In genomic region chr17:12507654-12508204, GRCm38 (mm10) we compare ENCODE assay signal across 8 mouse cellular contexts. TPM values are rescaled to one million over a fixed set of nuclear protein-coding genes. Genes with fewer than 3 reads are reported as not detected.
DNase-seq lines count a peak whose midpoint lies in the region; ATAC-seq and TF ChIP-seq lines count a peak whose summit lies in the region.

Slc22a3 (minus strand) TSS chr17:12507704.

- no peak for TF ChIP-seq POLR2A in limb, embryonic 14.5 days (IDR thresholded peaks at IDR 0.05; ENCODE audit: borderline replicate concordance, extremely low read depth, insufficient read depth, insufficient read length)
- no peak for TF ChIP-seq POLR2A in small intestine, adult 2 months (IDR thresholded peaks at IDR 0.05; ENCODE audit: low read depth, low read length)

- H3K4me3 ChIP-seq in lung, embryonic 16.5 days (ENCODE audit: low read length) = peak within 1 kb of the TSS; percentile 50
- peak within 1 kb of the TSS; percentile 22 for H3K4me3 ChIP-seq in forebrain, embryonic 14.5 days (ENCODE audit: low read depth, low read length)
- peak within 1 kb of the TSS; percentile 35 for H3K4me3 ChIP-seq in limb, embryonic 14.5 days (replicated peaks; ENCODE audit: low read length)
- peak within 1 kb of the TSS; percentile 54 for H3K4me3 ChIP-seq in small intestine, adult 2 months (ENCODE audit: low read depth, low read length)

- 0 out of 2 replicates have a peak, but pooled peaks cover 2% of the 10 kb centered on the region for H3K4me1 ChIP-seq in lung, embryonic 16.5 days (replicated peaks; ENCODE audit: control insufficient read depth, insufficient read depth, low read length)
- no peaks in the 10 kb centered on the region for H3K4me1 ChIP-seq in forebrain, embryonic 14.5 days (ENCODE audit: control insufficient read depth, insufficient read depth, low read length)
- peaks cover 3% of the 10 kb centered on the region; the same call in 1 of the 2 replicates for H3K4me1 ChIP-seq in limb, embryonic 14.5 days (ENCODE audit: control insufficient read depth, insufficient read depth, low read length)
- H3K4me1 ChIP-seq in small intestine, adult 2 months (ENCODE audit: control insufficient read depth, insufficient read depth, insufficient read length, low read length) = peaks cover 13% of the 10 kb centered on the region

- TF ChIP-seq CTCF in small intestine, adult 2 months (IDR thresholded peaks at IDR 0.05; ENCODE audit: extremely low read depth, insufficient read length, insufficient replicate concordance, low read depth, low read length) = no peak

- ATAC-seq in lung, embryonic 16.5 days (ENCODE audit: low read depth) = no peak
- ATAC-seq in forebrain, embryonic 14.5 days = no peak
- no peak for ATAC-seq in limb, embryonic 14.5 days (ENCODE audit: low FRiP score, low read depth)

- H3K4me2 ChIP-seq in lung, embryonic 16.5 days (ENCODE audit: low read depth, low read length) = peak within 1 kb of the TSS; percentile 67
- H3K4me2 ChIP-seq in forebrain, embryonic 14.5 days (ENCODE audit: low read length) = peak within 1 kb of the TSS; percentile 45
- H3K4me2 ChIP-seq in limb, embryonic 14.5 days (replicated peaks; ENCODE audit: low read depth, low read length, severe bottlenecking) = peak within 1 kb of the TSS; percentile 53

- WGBS in lung, embryonic 16.5 days = 20% methylated on average over 14 of the region's 14 CpGs
- WGBS in forebrain, embryonic 14.5 days = 10% methylated on average over 14 of the region's 14 CpGs
- 11% methylated on average over 14 of the region's 14 CpGs for WGBS in limb, embryonic 14.5 days
- WGBS in small intestine, adult 2 months = 20% methylated on average over 14 of the region's 14 CpGs

- no peaks in the 10 kb centered on the region for H3K36me3 ChIP-seq in lung, embryonic 16.5 days (ENCODE audit: control insufficient read depth, insufficient read depth, low read length)
- no peaks in the 10 kb centered on the region for H3K36me3 ChIP-seq in forebrain, embryonic 14.5 days (ENCODE audit: control insufficient read depth, insufficient read depth, low read length)
- H3K36me3 ChIP-seq in limb, embryonic 14.5 days (ENCODE audit: control insufficient read depth, insufficient read depth, low read length) = no peaks in the 10 kb centered on the region
- no peaks in the 10 kb centered on the region for H3K36me3 ChIP-seq in small intestine, adult 2 months (ENCODE audit: control insufficient read depth, insufficient read depth, low read length)

- peak within 1 kb of the TSS; percentile 43; the same call in 1 of the 2 replicates for H3K9ac ChIP-seq in lung, embryonic 16.5 days (ENCODE audit: low read length)
- no peak within 1 kb of the TSS for H3K9ac ChIP-seq in forebrain, embryonic 14.5 days (ENCODE audit: low read length)
- H3K9ac ChIP-seq in limb, embryonic 14.5 days (ENCODE audit: low read depth, low read length, severe bottlenecking) = peak within 1 kb of the TSS; percentile 32; the same call in 1 of the 2 replicates

- H3K27ac ChIP-seq in lung, embryonic 16.5 days (ENCODE audit: low read length) = no peak within 1 kb of the TSS
- H3K27ac ChIP-seq in forebrain, embryonic 14.5 days (ENCODE audit: low read depth, low read length) = no peak within 1 kb of the TSS
- no peak within 1 kb of the TSS for H3K27ac ChIP-seq in limb, embryonic 14.5 days (replicated peaks; ENCODE audit: low read depth, low read length)
- no peak within 1 kb of the TSS for H3K27ac ChIP-seq in small intestine, adult 2 months (ENCODE audit: insufficient read depth, low read depth, low read length)

- H3K27me3 ChIP-seq in lung, embryonic 16.5 days (ENCODE audit: control insufficient read depth, insufficient read depth, low read depth, low read length) = peaks cover 39% of the 10 kb centered on the region
- peaks cover 34% of the 10 kb centered on the region for H3K27me3 ChIP-seq in forebrain, embryonic 14.5 days (replicated peaks; ENCODE audit: control insufficient read depth, insufficient read depth, low read length)
- H3K27me3 ChIP-seq in limb, embryonic 14.5 days (ENCODE audit: control insufficient read depth, insufficient read depth, low read length) = peaks cover 40% of the 10 kb centered on the region
- no peaks in the 10 kb centered on the region; the same call in 1 of the 2 replicates for H3K27me3 ChIP-seq in small intestine, adult 2 months (ENCODE audit: control insufficient read depth, insufficient read depth, low read length)

- DNase-seq in lung, postnatal 36 days = no peak
- DNase-seq in forebrain, embryonic 14.5 days (ENCODE audit: low spot score) = no peak
- DNase-seq in limb, embryonic 14.5 days (ENCODE audit: low spot score) = no peak
- DNase-seq in right cerebral cortex, adult 2 months (ENCODE audit: low spot score in 2 of 2) = no peak
- DNase-seq in right cerebral cortex, postnatal 14 days = no peak
- no peak for DNase-seq in frontal cortex, postnatal 25 days (ENCODE audit: low spot score in 2 of 2)

- no peaks in the 10 kb centered on the region for H3K9me3 ChIP-seq in lung, embryonic 16.5 days (ENCODE audit: control insufficient read depth, low read length)
- H3K9me3 ChIP-seq in forebrain, embryonic 14.5 days (replicated peaks; ENCODE audit: control insufficient read depth, low read length) = no peaks in the 10 kb centered on the region
- H3K9me3 ChIP-seq in limb, embryonic 14.5 days (ENCODE audit: control insufficient read depth, low read length) = no peaks in the 10 kb centered on the region

RNA-seq across cellular contexts. Expression of gene Slc22a3, which starts in this region (rescaled TPM):
- 0.59 and 0.75 TPM in 2 replicates for polyA plus RNA-seq in lung, embryonic 16.5 days (2015; fragmentation: Nextera tagmentation; extraction: Ambion mirVana)
- 0.11 and 0.49 TPM in 2 replicates for polyA plus RNA-seq in forebrain, embryonic 14.5 days (2014; fragmentation: Nextera tagmentation; extraction: Ambion mirVana)
- 2.0 and 2.2 TPM in 2 replicates for polyA plus RNA-seq in limb, embryonic 14.5 days (2012; rRNA removed)
- polyA plus RNA-seq in limb, embryonic 14.5 days (2014; fragmentation: Nextera tagmentation; extraction: Ambion mirVana) = 1.5 and 1.6 TPM in 2 replicates
- 0.08 and 0.58 TPM in 2 replicates for polyA plus RNA-seq in small intestine, adult 2 months (2012; rRNA removed)
